Mouse (Mus musculus) liver, embryonic 15.5 days (tissue): ENCODE measurements around the gene Atg4b. TPM values are rescaled to one million over a fixed set of nuclear protein-coding genes. Genes with fewer than 3 reads are reported as not detected.
A peak's percentile ranks its signal among the peaks of the same experiment; 100 is the strongest.
"Not testable (repeated sequence)": the region's sequence is repeated elsewhere in the genome, so short reads cannot be mapped to it uniquely, and the experiment has no call there.

Experiments
- ATAC-seq: fragments of 200-750 bp; cut with Nextera tagmentation; 2 replicates; pipeline ENCODE4 v1.8.0; 2017; ENCODE audit warnings: moderate number of reproducible peaks, mild to moderate bottlenecking, moderate library complexity; ENCODE audit not compliant: insufficient read depth
- H3K27ac ChIP-seq: fragments of 300-500 bp; sonication (generic); replicated peaks from 2 replicates; pipeline ENCODE4 v1.5.1; 2015; ENCODE audit warnings: mild to moderate bottlenecking, inconsistent platforms
- H3K27me3 ChIP-seq: fragments of 300-500 bp; sonication (generic); 2 replicates; pipeline ENCODE4 v1.6.1; 2015; ENCODE audit warnings: mild to moderate bottlenecking, inconsistent platforms
- H3K36me3 ChIP-seq: fragments of 300-500 bp; sonication (generic); replicated peaks from 2 replicates; pipeline ENCODE4 v1.6.1; 2015; ENCODE audit warnings: moderate library complexity, mild to moderate bottlenecking, inconsistent platforms
- H3K4me1 ChIP-seq: fragments of 300-500 bp; sonication (generic); replicated peaks from 2 replicates; pipeline ENCODE4 v1.6.1; 2015; ENCODE audit warnings: inconsistent platforms
- H3K4me2 ChIP-seq: fragments of 300-500 bp; sonication (generic); 2 replicates; pipeline ENCODE4 v1.6.1; 2015; ENCODE audit warnings: moderate library complexity, mild to moderate bottlenecking, inconsistent platforms
- H3K4me3 ChIP-seq: fragments of 300-500 bp; sonication (generic); replicated peaks from 2 replicates; pipeline ENCODE4 v1.5.1; 2015; ENCODE audit warnings: mild to moderate bottlenecking, inconsistent platforms
- H3K9ac ChIP-seq: fragments of 300-500 bp; sonication (generic); 2 replicates; pipeline ENCODE4 v1.6.1; 2015; ENCODE audit warnings: moderate library complexity, mild to moderate bottlenecking, inconsistent platforms
- H3K9me3 ChIP-seq: fragments of 300-500 bp; sonication (generic); replicated peaks from 2 replicates; pipeline ENCODE4 v1.6.1; 2016; ENCODE audit warnings: inconsistent platforms
- WGBS: fragments of 180-500 bp; shearing (Covaris S2); methylation state at CpG from one replicate; pipeline ENCODE4 v1.1.7; 2015; ENCODE audit warnings: mixed read lengths; ENCODE audit not compliant: insufficient replicate concordance; 5-methylcytosine and 5-hydroxymethylcytosine counted together
- polyA plus RNA-seq: library from polyadenylated mRNA; unstranded; fragments of >200 nt; fragmentation: Nextera tagmentation; extraction: Ambion mirVana; gene quantifications from 2 replicates; pipeline ENCODE4 v1.2.1, GENCODE M21; 2015

The Atg4b gene
- polyA plus RNA-seq, 1 experiment from 2014 or later: 59.9 TPM

DNA sequence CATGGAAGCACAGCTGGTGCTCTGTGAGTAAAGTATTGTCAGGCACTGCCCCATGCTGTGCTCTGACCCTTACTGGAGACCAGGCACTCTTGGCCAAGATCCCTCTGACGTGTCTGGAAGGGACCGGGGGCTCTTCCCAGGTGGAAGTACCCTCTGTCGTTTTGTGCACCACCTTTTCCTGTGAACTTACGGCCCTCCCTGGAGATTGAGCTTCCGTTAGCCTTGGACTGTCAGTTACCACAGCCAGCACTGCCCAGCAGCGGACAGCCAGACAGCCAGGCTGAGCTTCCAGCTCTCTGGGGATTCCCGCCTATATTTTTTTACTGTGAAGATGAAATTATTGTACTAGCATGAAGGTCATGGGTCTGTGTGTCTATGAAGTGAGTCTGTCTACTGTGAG lies 67.4 kb downstream of the Atg4b start:
- Histone ChIP-seq H3K27me3 (no peaks in the 10 kb centered on the region), H3K4me1 (peaks cover 10% of the 10 kb centered on the region), H3K4me2 (no peak overlapping the region), H3K4me3 (no peak overlapping the region), H3K27ac (peak overlapping the region; percentile 41; the same call in 1 of the 2 replicates), H3K9me3 (no peaks in the 10 kb centered on the region), H3K36me3 (peaks cover 79% of the 10 kb centered on the region), H3K9ac (no peak overlapping the region)
- ATAC-seq: no peak
- WGBS: 82% methylated on average over 7 of the region's 7 CpGs

DNA sequence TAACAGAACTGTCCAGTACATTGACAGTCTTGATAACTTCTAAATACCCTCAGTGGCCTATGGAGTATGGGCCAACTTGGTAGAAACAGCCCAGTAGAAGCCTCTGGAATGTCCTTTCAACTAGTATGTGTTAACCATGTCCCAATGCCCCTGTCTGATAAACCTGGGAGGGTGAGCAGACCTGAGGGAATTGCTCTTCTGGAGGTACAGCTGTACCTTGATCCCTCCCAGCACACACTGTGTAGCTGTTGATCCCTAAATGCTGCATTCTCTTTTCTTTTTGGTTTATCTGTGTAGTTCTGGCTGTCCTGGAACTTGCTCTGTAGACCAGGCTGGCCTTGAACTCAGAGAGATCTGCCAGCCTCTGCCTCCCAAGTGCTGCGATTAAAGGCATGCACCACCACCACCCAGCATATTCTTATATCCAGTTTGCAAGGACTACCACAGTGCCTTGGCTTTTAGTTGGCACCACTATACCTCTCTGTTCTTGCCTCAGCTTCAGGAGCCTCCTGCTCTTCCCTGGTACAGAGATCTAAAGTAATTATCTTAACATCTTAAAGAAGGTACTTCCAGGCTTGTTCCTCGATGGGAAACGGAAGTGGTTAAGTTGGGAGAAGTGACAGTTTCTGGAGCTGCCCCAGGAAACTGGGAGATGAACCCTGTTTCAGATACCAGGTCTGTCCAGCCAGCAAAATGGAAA lies 72.6 kb downstream of the Atg4b start:
- H3K4me1 ChIP-seq: peaks cover 34% of the 10 kb centered on the region
- H3K27me3 ChIP-seq: no peaks in the 10 kb centered on the region
- H3K4me3 ChIP-seq: no peak overlapping the region
- ATAC-seq: no peak
- H3K27ac ChIP-seq: peak overlapping the region; percentile 98
- H3K4me2 ChIP-seq: peak overlapping the region; percentile 80
- H3K36me3 ChIP-seq: peaks cover 26% of the 10 kb centered on the region
- no peaks in the 10 kb centered on the region for H3K9me3 ChIP-seq
- 60% methylated on average over 3 of the region's 3 CpGs for WGBS
- H3K9ac ChIP-seq: peak overlapping the region; percentile 58

GRCm38 (mm10) chr1:93824609-93825008 lies 73.3 kb downstream of the Atg4b start, which contains the start of gene D2hgdh:
D2hgdh (plus strand) TSS chr1:93824909.
- Histone ChIP-seq H3K4me2 (peak within 1 kb of the TSS; percentile 80), H3K9me3 (no peaks in the 10 kb centered on the region), H3K4me1 (peaks cover 34% of the 10 kb centered on the region), H3K9ac (peak within 1 kb of the TSS; percentile 58), H3K27me3 (no peaks in the 10 kb centered on the region), H3K36me3 (peaks cover 20% of the 10 kb centered on the region), H3K27ac (peak within 1 kb of the TSS; percentile 98), H3K4me3 (peak within 1 kb of the TSS; percentile 62)
- 9% methylated on average over 10 of the region's 10 CpGs for WGBS
- peak; percentile 22 for ATAC-seq

GRCm38 (mm10) chr1:93825105-93825674 lies 73.9 kb downstream of the Atg4b start:
- peak overlapping the region; percentile 98 for H3K27ac ChIP-seq
- H3K27me3 ChIP-seq: no peaks in the 10 kb centered on the region
- peak overlapping the region; percentile 62 for H3K4me3 ChIP-seq
- ATAC-seq: peak; percentile 99
- WGBS: under 1% methylated on average over 30 of the region's 30 CpGs
- peaks cover 34% of the 10 kb centered on the region for H3K4me1 ChIP-seq
- H3K9ac ChIP-seq: peak overlapping the region; percentile 58
- peaks cover 15% of the 10 kb centered on the region for H3K36me3 ChIP-seq
- peak overlapping the region; percentile 80 for H3K4me2 ChIP-seq
- no peaks in the 10 kb centered on the region for H3K9me3 ChIP-seq

DNA sequence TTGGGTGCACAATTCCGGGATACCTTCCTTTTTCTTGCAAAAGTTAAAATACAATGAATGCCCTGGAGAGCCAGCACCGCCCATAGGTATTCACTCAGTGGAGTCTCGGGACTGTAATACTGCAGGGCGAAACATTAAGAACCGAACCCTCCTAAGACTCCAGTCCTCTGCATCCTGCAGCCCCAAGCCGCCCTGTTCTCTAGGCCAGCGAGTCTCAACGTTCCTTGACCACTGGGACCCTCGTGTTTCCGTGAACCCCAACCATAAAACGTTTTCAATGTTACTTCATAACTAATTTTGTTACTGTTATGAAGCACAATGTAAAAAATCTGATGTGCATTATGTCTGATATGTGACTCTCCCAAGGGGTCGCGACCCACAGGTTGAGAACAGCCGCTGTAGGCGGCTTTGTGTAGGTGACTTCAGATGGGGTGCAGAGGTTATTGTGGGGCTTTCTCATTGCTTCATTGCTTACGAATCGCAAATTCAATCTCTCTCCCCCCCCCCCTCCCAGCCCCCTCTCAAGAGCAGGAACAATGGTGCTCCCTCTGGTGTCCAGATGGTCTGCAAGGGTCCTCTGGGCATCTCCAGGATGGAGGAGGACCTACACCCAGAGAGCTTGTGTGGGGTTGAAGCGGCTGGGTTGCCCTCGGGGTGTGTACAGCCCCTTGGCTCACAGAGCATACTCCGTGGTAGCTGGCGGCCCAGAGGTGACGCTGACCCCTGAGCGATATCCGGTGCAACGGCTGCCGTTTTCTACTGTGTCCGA lies 74.7 kb downstream of the Atg4b start:
- Histone ChIP-seq H3K27ac (peak overlapping the region; percentile 98), H3K9ac (peak overlapping the region; percentile 58), H3K36me3 (peaks cover 8% of the 10 kb centered on the region), H3K27me3 (no peaks in the 10 kb centered on the region), H3K9me3 (no peaks in the 10 kb centered on the region), H3K4me1 (peaks cover 34% of the 10 kb centered on the region), H3K4me3 (peak overlapping the region; percentile 62), H3K4me2 (peak overlapping the region; percentile 80)
- no peak for ATAC-seq
- WGBS: 47% methylated on average over 27 of the region's 27 CpGs

GRCm38 (mm10) chr1:93826540-93826835 lies 75.2 kb downstream of the Atg4b start:
- H3K9me3 ChIP-seq: no peaks in the 10 kb centered on the region
- peak overlapping the region; percentile 98; the same call in 1 of the 2 replicates for H3K27ac ChIP-seq
- peak overlapping the region; percentile 80 for H3K4me2 ChIP-seq
- H3K9ac ChIP-seq: no peak overlapping the region; the same call in 1 of the 2 replicates
- H3K36me3 ChIP-seq: peaks cover 2% of the 10 kb centered on the region; the same call in 1 of the 2 replicates
- H3K4me3 ChIP-seq: peak overlapping the region; percentile 62
- no peaks in the 10 kb centered on the region for H3K27me3 ChIP-seq
- 82% methylated on average over 9 of the region's 9 CpGs for WGBS
- peaks cover 34% of the 10 kb centered on the region for H3K4me1 ChIP-seq
- no peak for ATAC-seq

GRCm38 (mm10) chr1:93832754-93833360 lies 81.6 kb downstream of the Atg4b start:
- H3K9me3 ChIP-seq, H3K4me1 ChIP-seq, H3K27me3 ChIP-seq, H3K27ac ChIP-seq, H3K4me2 ChIP-seq, ATAC-seq, H3K4me3 ChIP-seq, H3K9ac ChIP-seq, H3K36me3 ChIP-seq: not testable (repeated sequence)
- WGBS: 39% methylated on average over 3 of the region's 4 CpGs

DNA sequence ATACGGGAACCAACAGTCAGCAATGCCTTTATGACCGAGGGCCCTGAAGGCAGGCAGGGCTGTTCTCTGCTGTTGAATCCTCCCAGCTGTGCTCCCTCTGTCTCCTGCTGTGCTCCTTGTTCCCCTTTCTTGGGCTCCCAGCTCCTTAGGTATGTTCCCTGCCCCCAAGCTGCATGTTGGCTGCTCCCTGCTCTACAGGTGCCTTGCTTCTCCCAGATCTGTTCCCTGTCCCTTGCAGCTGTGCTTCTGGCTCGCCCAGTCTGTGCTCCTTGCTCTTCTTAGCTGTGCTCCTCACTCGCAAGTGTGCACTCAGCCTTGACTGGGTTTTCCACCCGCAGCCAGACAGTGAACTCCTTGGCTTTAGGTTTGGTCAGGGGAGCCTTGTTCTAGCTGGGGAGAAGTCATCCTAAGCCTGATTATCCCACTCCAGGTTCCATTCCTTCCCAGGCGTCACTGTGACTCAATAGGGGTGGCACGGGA lies 83.4 kb downstream of the Atg4b start:
- Histone ChIP-seq H3K27ac (no peak overlapping the region), H3K4me1 (no peaks in the 10 kb centered on the region), H3K9me3 (no peaks in the 10 kb centered on the region), H3K9ac (no peak overlapping the region), H3K4me3 (no peak overlapping the region), H3K36me3 (peaks cover 8% of the 10 kb centered on the region; the same call in 1 of the 2 replicates), H3K27me3 (no peaks in the 10 kb centered on the region), H3K4me2 (no peak overlapping the region)
- 67% methylated on average over 7 of the region's 7 CpGs for WGBS
- ATAC-seq: no peak

DNA sequence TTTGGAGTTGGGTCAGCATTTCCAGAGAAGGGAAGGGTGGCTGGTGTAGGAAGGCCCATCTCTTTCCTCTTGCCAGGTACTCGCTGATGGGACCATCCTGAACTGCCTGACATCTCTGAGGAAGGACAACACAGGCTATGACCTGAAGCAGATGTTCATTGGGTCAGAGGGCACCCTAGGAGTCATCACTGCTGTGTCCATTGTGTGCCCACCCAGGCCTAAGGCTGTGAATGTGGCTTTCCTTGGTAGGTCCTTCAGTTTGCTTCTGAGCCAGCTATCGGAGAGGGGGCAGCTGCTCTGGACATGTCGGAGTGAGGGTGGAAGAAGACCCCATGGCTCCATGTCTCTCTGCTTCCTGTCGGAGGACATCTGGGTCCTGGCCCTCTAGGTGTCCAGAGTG lies 83.9 kb downstream of the Atg4b start:
- Histone ChIP-seq H3K9ac (no peak overlapping the region), H3K9me3 (no peaks in the 10 kb centered on the region), H3K4me3 (no peak overlapping the region), H3K36me3 (peaks cover 8% of the 10 kb centered on the region; the same call in 1 of the 2 replicates), H3K4me1 (no peaks in the 10 kb centered on the region), H3K27me3 (no peaks in the 10 kb centered on the region), H3K27ac (no peak overlapping the region), H3K4me2 (no peak overlapping the region)
- ATAC-seq: no peak
- 85% methylated on average over 4 of the region's 4 CpGs for WGBS

GRCm38 (mm10) chr1:93835876-93836531 lies 84.7 kb downstream of the Atg4b start:
- Histone ChIP-seq H3K4me2 (no peak overlapping the region), H3K4me1 (no peaks in the 10 kb centered on the region), H3K27me3 (no peaks in the 10 kb centered on the region), H3K27ac (no peak overlapping the region), H3K36me3 (peaks cover 8% of the 10 kb centered on the region; the same call in 1 of the 2 replicates), H3K9ac (no peak overlapping the region), H3K9me3 (no peaks in the 10 kb centered on the region), H3K4me3 (no peak overlapping the region)
- ATAC-seq: no peak
- 75% methylated on average over 6 of the region's 6 CpGs for WGBS
